Mouse (Mus musculus): ENCODE data around the gene 4833420G17Rik.
A peak's percentile ranks its signal among the peaks of the same experiment; 100 is the strongest.
"Not testable (repeated sequence)": the region's sequence is repeated elsewhere in the genome, so short reads cannot be mapped to it uniquely, and the experiment has no call there.

4833420G17Rik gene

DNA sequence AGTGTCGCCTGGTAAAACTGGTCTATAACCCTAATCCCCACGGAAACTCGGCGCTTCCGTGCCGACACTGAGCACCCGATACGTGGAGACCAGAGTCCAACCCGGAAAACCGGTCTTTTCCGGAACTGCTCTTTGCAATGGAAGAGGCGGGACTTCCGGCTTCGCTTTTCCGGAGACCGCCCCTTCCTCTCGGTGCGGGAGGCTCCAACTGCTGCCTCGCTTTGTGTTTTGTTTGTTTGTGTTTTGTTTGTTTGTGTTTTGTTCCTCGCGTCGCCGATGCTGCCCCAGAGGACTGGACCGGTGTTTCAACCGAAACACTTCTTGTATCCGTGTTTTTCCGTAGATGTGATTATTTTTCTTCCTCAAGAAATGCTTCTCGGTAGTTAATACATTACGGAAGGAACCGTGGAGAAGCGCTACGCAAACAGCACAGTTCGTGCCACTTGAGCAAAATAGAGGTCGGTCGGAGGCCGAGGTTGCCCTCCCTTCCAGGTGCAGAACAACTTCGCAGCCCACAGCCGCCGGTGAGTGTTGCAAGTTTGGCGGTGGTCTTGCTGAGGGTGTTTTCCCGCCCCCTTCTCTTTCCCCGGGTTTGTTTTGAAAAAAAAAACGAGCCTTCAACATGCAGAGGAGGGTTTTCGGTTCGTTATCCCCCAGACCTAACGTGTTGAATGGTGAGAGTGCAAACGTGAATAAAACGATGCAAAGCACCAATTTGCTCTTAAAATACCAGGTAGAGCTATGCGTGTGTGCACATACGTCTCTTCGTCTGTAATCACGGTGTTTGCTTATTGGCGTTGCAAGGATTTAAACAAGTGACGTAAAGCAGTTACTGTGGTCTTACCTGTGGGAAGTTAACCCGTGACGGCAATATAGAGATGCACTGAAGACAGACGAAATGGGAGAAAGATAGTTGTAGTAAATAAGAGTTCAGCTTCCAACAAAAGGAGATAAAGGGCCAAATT, at the start of gene 4833420G17Rik:
Gene 4833420G17Rik (plus strand): TSS at position 173 of the 965 bp plus-strand sequence.
- DNase-seq (ENCODE audit: low spot score in 2 of 2): peak; percentile 92

DNA sequence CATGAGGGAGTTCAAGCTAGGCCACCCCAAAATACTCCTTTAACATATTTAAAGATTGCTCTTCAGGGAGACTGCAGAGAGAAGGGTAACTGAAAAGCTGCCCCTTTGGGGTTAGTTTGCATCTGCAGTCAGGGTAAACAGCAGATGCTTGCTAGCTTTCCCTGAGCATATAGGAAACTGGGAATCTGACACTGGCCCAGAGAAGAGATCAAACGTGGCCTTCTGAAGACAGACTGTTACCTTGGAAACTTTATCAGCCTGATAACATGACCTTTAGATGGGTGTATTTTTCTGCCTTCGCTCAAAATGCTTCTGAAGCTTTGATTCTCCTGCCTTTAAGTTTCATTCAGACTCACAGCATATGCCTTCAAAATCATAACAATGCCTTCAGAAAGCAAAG, 49.5 kb upstream of the 4833420G17Rik start:
- no peak for DNase-seq (ENCODE audit: low spot score in 2 of 2)

DNA sequence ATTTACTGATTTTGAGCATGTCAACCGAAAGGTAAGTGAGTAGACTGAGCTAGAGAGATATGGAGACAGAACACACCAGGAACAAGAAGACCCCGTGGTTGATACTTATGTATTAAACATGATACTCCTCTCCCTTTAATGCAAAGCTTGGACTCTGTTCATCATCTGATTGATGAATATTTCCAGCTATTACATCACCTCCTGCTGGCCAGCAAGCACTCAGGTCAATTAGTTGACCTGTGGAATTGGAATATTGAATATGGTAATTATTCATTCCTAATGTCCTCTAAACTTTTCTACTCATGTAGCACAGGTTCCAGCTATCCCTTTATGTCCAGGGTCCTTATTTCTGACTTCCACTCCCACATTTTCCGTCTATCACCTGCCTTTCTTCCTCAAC, 44.1 kb upstream of the 4833420G17Rik start:
- DNase-seq (ENCODE audit: low spot score in 2 of 2): no peak

DNA sequence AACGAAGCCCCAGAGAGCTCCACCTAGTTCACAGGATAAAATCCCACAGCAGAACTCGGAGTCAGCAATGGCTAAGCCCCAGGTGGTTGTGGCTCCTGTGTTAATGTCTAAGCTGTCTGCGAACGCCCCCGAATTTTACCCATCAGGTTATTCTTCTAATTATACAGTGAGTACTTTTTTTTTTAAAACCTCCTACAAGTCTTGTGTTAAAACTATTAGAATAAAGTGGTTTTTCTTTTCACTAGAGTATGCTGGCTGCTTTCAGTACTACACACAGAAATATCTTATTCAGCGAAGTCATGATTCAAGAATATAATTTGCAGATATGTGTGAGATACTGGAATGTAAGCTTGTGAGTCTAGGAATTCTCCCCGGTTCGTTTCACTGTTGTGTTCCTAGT, 32.4 kb upstream of the 4833420G17Rik start:
- peak; percentile 29 to 46 for DNase-seq (ENCODE audit: low spot score in 2 of 2)

DNA sequence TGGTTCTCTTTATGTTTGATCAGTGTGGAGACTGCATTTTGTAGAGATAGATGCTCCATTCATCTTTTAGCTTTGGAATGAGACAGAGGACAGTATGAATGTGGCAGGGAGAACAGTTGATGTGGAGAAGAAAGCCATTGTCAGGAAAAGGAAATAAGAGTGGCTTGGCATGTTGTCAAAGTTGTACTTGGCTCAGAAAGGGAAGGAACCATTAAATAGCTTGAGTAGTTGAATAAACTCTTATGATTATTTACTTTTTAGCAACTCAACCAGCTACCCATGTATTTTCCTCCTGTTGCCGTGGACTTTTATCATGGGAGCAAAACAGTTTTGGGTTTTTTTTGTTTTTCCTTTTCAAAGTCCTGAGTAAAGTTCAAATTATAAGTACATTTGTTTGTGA, 30.5 kb upstream of the 4833420G17Rik start:
- no peak for DNase-seq (ENCODE audit: low spot score in 2 of 2)

DNA sequence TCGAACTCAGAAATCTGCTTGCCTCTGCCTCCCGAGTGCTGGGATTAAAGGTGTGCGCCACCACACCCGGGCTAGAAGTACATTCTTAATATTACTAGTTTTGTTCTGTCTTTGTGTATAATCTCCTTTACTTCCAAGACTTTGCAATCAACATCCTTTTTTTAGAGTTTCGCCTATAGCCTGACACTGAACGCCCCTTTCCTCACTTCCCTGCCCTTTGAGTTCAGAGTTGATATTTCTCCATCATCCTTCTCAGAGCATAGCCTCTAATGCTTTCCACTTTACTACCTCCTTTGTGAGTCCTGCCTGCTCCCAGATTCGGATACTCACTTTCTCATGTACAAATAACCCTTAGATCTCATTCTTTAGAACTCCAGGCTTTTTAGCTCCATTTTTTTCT, 28.2 kb upstream of the 4833420G17Rik start:
- DNase-seq (ENCODE audit: low spot score in 2 of 2): no peak

DNA sequence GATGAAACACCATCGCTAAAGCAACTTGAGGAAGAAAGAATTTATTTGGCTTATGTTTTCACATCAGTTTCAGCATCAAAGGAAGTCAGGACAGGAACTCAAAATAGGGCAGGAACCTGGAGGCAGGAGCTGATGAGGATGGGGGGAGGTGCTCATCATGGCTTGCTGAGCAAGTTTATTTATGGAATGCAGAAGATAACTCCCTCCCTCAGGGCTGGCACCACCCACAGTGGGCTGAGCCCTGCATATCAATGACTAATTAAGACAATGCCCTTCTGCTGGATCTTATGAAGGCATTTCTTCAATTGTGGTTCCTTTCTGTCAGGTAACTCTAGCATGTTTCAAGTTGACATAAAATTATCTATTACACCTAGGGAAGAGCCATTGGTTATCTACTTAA, 20.3 kb upstream of the 4833420G17Rik start:
- no peak for DNase-seq (ENCODE audit: low spot score in 2 of 2)

DNA sequence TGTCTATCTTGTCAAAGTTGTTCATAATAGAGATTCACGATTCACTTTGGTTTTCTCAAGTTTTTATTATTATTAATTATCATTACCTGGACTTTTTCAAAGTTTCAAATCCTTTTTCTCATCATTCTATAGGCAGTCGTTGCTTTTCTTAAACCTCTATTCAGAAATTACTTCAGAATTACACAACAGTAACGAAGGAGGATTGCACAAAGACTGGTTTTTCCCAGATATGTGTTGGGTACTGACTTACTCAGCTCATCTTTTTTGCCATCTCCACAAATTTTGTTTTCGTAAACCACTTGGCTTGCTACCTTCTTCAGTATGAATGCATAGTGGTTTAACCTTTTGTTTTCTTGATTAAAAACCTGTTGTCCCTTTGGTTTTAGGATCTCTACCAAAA, 9.0 kb upstream of the 4833420G17Rik start:
- no peak for DNase-seq (ENCODE audit: low spot score in 2 of 2)

DNA sequence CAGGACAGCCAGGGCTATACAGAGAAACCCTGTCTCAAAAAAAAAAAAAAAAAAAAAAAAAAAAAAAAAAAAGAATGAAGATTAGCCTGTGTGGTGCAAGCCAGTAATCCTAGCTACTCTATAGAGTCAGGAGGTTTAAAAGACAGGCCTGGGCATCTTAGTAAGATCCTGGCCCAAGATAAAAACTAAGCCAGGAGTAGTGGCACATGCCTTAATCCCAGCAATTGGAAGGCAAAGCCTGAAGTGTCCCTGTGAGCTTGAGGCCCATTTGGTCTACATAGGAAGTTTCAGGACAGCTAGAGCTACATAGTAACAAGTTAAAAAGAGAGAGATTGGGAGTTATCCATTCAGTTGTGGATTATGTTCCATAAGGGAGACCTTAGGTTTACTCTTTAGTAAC, 7.5 kb upstream of the 4833420G17Rik start:
- no peak for DNase-seq (ENCODE audit: low spot score in 2 of 2)

DNA sequence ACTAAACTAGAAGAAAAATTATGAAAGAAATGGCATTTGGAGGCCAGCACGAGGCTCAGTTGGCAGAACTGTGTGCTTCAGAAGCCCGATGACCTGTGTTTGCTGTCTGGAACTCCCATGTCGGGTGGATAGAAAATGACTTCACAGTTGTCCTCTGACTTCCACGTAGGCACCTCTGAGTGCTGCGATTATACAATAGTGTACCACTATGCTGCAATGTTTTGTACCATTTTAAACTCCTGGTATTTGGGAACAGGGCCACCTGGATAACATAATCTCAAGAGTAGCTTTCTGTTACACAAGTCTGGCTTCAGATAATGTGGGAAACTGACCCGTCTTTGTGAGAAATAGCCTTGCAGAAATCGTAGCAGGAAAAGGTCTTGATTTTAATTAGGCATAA, 6.2 kb upstream of the 4833420G17Rik start:
- DNase-seq (ENCODE audit: low spot score in 2 of 2): no peak

DNA sequence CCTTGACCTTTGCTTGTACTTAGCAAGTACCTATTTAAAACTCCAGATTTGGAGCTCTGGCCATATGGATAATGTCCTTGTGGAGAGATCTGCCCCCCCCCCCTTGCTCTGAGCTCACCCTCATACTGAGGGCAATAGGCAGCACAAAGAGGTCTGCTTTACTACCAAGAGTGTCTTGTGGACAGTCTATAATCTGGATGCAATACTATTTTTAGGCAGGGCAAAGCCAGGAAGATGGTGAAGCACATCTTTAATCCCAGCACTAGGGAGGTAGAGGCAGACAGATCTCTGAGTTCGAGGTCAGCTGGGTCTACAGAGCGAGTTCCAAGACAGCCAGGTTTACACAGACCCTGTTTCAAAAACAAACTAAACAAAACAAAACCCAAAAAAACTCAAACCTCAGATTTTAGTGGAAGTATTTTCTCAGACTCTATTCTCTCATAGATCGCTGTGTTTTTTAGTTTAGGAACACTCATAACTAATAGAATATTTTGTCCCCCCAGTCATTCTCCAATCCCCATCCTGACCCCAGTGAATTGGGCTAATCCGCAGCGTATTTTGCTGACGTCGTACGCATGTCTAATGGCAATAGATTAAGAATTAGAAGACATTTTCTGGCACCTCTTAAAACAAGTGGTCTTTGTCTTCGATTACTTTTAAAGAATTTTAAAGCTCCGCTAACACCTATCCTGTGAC, 520 bp upstream of the 4833420G17Rik start:
- DNase-seq (ENCODE audit: low spot score in 2 of 2): no peak

DNA sequence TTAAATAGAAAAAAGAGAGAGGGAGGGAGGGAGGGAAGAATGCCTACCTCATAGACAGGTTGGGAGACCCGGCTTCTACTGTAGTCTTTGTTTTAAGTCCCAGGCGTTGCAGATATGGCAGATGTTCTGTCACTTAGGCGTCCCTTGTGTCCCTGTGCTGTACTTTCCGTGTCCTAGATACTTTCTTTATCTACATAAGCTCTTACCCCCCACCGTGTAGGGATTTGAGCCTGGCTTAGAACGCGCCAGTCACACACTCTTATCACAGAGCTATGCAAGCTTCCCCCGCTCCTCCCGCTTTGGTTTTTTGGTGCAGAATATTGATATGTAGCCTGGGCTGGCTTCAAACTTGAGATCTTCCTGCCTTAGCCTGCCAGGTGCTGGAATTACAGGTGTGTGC, 14.1 kb downstream of the 4833420G17Rik start:
- DNase-seq (ENCODE audit: low spot score in 2 of 2): no peak

DNA sequence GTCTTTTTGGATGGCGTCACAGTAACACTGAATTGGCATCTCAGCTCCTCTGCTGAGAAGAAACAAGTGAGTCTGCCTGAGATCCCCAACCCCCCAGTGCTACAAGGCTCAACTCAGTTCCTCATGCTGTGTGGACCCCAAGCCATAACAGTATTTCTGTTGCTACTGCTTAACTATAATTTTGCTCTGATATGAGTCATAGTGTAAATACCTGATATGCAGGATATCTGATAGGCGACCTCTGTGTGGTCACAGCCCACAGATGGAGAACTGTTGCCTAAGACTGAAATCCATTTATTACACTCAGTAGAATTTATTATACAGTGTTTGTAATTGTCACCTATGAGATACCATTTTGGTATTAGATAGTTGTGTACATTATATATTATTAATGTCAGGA, 15.2 kb downstream of the 4833420G17Rik start:
- no peak for DNase-seq (ENCODE audit: low spot score in 2 of 2)

DNA sequence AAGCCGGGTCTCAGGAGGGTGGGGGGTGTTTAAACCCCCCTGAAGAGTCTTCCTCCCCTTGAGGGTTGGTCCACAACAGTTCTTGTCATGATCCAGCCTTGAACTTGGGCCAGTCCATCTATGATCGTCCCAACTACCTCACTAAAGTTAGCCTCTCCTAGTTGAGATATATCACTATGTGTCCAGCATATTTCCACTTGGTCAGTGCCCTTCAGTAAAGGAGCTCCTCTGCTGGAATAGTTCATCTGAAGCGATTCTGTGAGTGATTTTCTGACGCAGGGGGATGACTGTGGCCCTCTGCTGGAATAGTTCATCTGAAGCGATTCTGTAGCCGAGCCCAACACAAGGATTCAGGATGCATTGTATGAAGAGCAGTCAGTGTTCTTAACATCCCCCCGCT, 24.8 kb downstream of the 4833420G17Rik start:
- peak in 1 of 2 experiments; percentile 25 for DNase-seq (ENCODE audit: low spot score in 2 of 2)

DNA sequence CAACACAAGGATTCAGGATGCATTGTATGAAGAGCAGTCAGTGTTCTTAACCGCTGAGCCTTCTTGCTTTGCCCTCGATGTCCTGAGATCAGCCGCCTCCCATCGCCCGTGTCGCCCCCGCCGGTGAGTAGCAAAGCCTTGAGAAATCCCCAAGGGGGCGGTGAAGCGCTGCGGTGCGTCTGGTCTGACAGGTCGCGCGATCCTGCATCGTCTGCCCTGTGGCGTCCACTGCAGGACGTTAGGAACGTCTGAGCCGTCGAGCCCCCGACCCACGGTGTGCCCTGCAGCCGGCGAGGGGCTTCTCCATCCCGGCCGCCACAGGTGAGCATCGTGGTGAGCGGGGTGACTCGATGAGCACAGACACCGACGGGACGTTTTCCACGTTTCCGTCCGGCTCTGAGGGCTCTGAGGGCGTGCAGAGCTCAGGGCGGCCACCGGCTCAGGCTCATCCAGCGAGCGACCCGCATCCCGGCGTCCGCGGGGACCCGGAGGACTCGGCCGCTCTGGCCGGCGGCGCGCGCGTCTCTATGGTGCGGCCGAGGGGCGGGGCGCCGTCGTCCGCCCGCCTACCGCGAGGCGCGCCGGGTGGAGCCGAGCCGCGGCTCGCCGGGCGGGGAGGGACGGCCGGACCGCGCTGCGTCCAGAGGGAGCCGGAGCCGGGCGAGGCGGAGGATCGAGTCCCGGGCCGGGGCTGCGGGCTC, 25.5 kb downstream of the 4833420G17Rik start, which contains the start of the genes Tmem267 and 3110070M22Rik:
Gene Tmem267 (plus strand): TSS at position 160 of the 701 bp plus-strand sequence.
Gene 3110070M22Rik (minus strand): TSS at position 504 of the 701 bp plus-strand sequence.
- DNase-seq (ENCODE audit: low spot score in 2 of 2): peak; percentile 91 to 93

DNA sequence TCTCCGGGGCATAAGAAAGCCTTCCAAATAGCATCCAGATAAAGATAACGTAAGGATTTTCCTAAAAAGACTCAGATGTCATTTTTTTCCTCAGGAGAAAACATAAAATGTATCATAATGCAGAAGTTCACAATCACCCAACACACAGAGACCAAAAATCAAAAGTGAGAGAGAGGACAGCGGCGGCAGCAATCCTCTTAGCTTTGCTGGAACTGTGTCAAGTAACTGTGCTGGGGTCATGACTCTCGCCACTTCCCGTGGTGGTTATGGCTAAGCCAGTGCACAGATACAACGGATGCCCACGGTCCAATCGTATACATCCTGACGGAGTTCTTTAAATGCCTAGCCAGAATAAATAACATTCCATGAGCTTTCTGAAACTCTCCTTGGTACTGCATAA, 29.5 kb downstream of the 4833420G17Rik start:
- peak in 1 of 2 experiments; percentile 33 for DNase-seq (ENCODE audit: low spot score in 2 of 2)

DNA sequence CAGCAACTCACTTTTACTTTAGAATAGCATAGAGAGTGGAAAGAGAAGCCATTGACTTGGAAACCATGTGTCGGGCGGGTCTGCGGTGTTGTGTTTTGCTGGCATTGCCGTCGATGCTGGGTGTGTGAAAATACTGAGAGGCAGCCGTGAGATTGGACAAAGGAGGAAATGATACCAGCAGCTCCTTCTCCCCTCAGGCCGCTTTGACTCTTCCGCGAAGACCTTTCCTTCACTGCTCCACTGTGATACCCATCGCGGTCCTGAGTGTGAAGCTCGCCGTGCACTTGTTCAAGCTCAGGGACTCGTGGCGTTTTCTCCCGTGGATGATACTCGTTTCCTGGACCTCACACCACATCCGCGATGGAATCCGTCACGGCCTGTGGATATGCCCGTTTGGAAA, 32.4 kb downstream of the 4833420G17Rik start:
- not testable (repeated sequence) for DNase-seq (ENCODE audit: low spot score in 2 of 2)

Data from right cerebral cortex, postnatal 10 days (tissue).